Mouse (Mus musculus): ENCODE measurements around the gene 4930502E18Rik. TPM values are rescaled to one million over a fixed set of nuclear protein-coding genes. Genes with fewer than 3 reads are reported as not detected.
"Not testable (repeated sequence)": the region's sequence is repeated elsewhere in the genome, so short reads cannot be mapped to it uniquely, and the experiment has no call there.

Gene 4930502E18Rik
- polyA plus RNA-seq (2014; fragmentation: Nextera tagmentation; extraction: Ambion mirVana), result 0.31 and 0.72 TPM in 2 replicates

GRCm38 (mm10) chrX:53724596-53724995 lies at the start of gene 4930502E18Rik:
TSS of gene 4930502E18Rik (plus strand) at chrX:53724826.
- Histone ChIP-seq H3K27me3 (ENCODE audit: control insufficient read depth, insufficient read depth, low read length) (no peaks in the 10 kb centered on the region), H3K36me3 (ENCODE audit: control insufficient read depth, insufficient read depth, low read length) (no peaks in the 10 kb centered on the region), H3K9me3 (replicated peaks; ENCODE audit: control insufficient read depth, low read length) (no peaks in the 10 kb centered on the region), H3K9ac (ENCODE audit: low read depth, low read length) (no peak within 1 kb of the TSS), H3K27ac (ENCODE audit: low read depth, low read length) (no peak within 1 kb of the TSS), H3K4me2 (no peak within 1 kb of the TSS), H3K4me1 (ENCODE audit: control insufficient read depth, insufficient read depth, low read length) (no peaks in the 10 kb centered on the region), H3K4me3 (ENCODE audit: low read depth, low read length) (no peak within 1 kb of the TSS)
- no peak for ATAC-seq (replicated peaks; ENCODE audit: insufficient number of reproducible peaks, low FRiP score, low TSS enrichment)
- 73% methylated on average over 11 of the region's 11 CpGs for WGBS (ENCODE audit: insufficient replicate concordance)

GRCm38 (mm10) chrX:53676943-53677342 lies 47.7 kb upstream of the 4930502E18Rik start:
- 27% methylated on average over 2 of the region's 2 CpGs for WGBS (ENCODE audit: insufficient replicate concordance)

DNA sequence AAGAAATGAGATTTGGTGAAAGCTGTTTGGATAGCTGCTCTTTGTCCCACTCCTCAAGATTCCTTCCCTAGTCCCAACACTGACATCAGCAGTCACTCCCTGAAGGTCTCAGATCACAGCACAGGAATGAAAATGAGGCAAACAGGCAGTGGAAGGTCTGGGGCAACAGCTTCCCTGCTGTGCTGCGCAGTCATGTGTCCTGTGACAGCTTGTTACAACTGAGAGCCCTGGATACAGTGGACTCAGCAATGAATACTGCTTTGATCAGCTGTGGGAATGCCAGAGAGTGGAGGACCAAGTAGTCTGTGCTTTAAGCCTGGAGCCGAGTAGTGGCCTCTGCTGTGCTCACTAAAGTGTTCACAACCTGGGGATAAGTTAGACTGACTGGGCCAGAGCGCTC lies 42.0 kb upstream of the 4930502E18Rik start:
- H3K36me3 ChIP-seq (ENCODE audit: control insufficient read depth, insufficient read depth, low read length); H3K4me1 ChIP-seq (ENCODE audit: control insufficient read depth, insufficient read depth, low read length); H3K9me3 ChIP-seq (replicated peaks; ENCODE audit: control insufficient read depth, low read length); H3K27me3 ChIP-seq (ENCODE audit: control insufficient read depth, insufficient read depth, low read length); ATAC-seq (replicated peaks; ENCODE audit: insufficient number of reproducible peaks, low FRiP score, low TSS enrichment); H3K27ac ChIP-seq (ENCODE audit: low read depth, low read length); H3K4me2 ChIP-seq; H3K4me3 ChIP-seq (ENCODE audit: low read depth, low read length); H3K9ac ChIP-seq (ENCODE audit: low read depth, low read length): not testable (repeated sequence)
- 71% methylated on average over 2 of the region's 3 CpGs for WGBS (ENCODE audit: insufficient replicate concordance)

More at GRCm38 (mm10) chrX:53676943-53677342, 47.7 kb upstream of the 4930502E18Rik start:
- H3K4me3 ChIP-seq (ENCODE audit: low read depth, low read length); H3K27me3 ChIP-seq (ENCODE audit: control insufficient read depth, insufficient read depth, low read length); H3K4me1 ChIP-seq (ENCODE audit: control insufficient read depth, insufficient read depth, low read length); ATAC-seq (replicated peaks; ENCODE audit: insufficient number of reproducible peaks, low FRiP score, low TSS enrichment); H3K27ac ChIP-seq (ENCODE audit: low read depth, low read length); H3K9me3 ChIP-seq (replicated peaks; ENCODE audit: control insufficient read depth, low read length); H3K36me3 ChIP-seq (ENCODE audit: control insufficient read depth, insufficient read depth, low read length); H3K4me2 ChIP-seq; H3K9ac ChIP-seq (ENCODE audit: low read depth, low read length): not testable (repeated sequence)

- not testable (repeated sequence) for H3K27ac ChIP-seq (ENCODE audit: low read depth, low read length); H3K36me3 ChIP-seq (ENCODE audit: control insufficient read depth, insufficient read depth, low read length); H3K4me3 ChIP-seq (ENCODE audit: low read depth, low read length); H3K9ac ChIP-seq (ENCODE audit: low read depth, low read length); ATAC-seq (replicated peaks; ENCODE audit: insufficient number of reproducible peaks, low FRiP score, low TSS enrichment); H3K4me1 ChIP-seq (ENCODE audit: control insufficient read depth, insufficient read depth, low read length); H3K27me3 ChIP-seq (ENCODE audit: control insufficient read depth, insufficient read depth, low read length); H3K9me3 ChIP-seq (replicated peaks; ENCODE audit: control insufficient read depth, low read length); H3K4me2 ChIP-seq
- WGBS (ENCODE audit: insufficient replicate concordance), result 74% methylated on average over 2 of the region's 4 CpGs
Measured at GRCm38 (mm10) chrX:53684676-53685075, 40.0 kb upstream of the 4930502E18Rik start.

DNA sequence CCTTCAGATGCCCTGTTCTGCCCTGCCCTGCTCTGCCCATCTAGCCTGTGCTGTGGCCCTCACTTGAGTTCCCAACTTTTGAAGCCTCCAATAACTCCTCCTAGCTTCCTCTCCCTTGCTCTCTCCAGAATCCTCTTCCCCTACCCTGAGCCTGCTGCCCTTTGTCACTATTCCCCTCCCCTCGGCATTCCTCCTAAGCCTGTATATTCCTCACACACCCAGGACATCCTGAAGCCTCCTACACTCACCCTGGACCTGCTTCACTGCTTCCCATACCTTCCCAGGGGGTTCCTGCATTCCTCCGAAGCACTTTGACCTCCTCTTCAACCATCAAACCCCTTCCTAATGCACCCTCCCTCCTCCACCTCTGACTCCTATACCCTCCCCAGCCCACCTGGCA lies 32.6 kb upstream of the 4930502E18Rik start:
- Histone ChIP-seq H3K4me2 (no peak overlapping the region), H3K9me3 (replicated peaks; ENCODE audit: control insufficient read depth, low read length) (no peaks in the 10 kb centered on the region), H3K4me3 (ENCODE audit: low read depth, low read length) (no peak overlapping the region), H3K27ac (ENCODE audit: low read depth, low read length) (no peak overlapping the region), H3K4me1 (ENCODE audit: control insufficient read depth, insufficient read depth, low read length) (no peaks in the 10 kb centered on the region), H3K36me3 (ENCODE audit: control insufficient read depth, insufficient read depth, low read length) (no peaks in the 10 kb centered on the region), H3K9ac (ENCODE audit: low read depth, low read length) (no peak overlapping the region), H3K27me3 (ENCODE audit: control insufficient read depth, insufficient read depth, low read length) (no peaks in the 10 kb centered on the region; the same call in 1 of the 2 replicates)
- WGBS (ENCODE audit: insufficient replicate concordance), result 57% methylated on average over 2 of the region's 2 CpGs
- no peak for ATAC-seq (replicated peaks; ENCODE audit: insufficient number of reproducible peaks, low FRiP score, low TSS enrichment)

DNA sequence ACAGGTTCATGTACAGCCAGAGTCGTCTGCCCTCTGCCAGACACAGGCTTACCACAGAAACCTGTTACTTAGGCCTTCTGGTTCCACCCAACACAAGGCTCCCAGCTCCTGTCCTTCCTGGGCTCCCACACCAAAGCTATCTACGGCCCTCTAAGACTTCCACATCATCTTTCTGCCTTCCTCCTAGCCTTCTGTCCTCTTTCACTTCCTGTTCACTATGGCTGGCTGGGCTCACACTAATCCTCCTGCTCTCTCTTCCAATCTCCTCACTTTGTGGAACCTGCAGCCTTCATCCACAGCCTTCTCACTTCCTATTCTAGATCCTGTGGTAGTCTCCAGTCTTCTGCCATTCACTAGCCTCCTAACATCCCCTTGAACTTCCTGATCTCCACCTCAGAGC lies 31.5 kb upstream of the 4930502E18Rik start:
- H3K36me3 ChIP-seq (ENCODE audit: control insufficient read depth, insufficient read depth, low read length), result no peaks in the 10 kb centered on the region
- H3K4me3 ChIP-seq (ENCODE audit: low read depth, low read length), result no peak overlapping the region
- H3K4me1 ChIP-seq (ENCODE audit: control insufficient read depth, insufficient read depth, low read length), result no peaks in the 10 kb centered on the region
- H3K27me3 ChIP-seq (ENCODE audit: control insufficient read depth, insufficient read depth, low read length), result no peaks in the 10 kb centered on the region; the same call in 1 of the 2 replicates
- no peak overlapping the region for H3K9ac ChIP-seq (ENCODE audit: low read depth, low read length)
- no peak overlapping the region for H3K27ac ChIP-seq (ENCODE audit: low read depth, low read length)
- H3K4me2 ChIP-seq, result no peak overlapping the region
- ATAC-seq (replicated peaks; ENCODE audit: insufficient number of reproducible peaks, low FRiP score, low TSS enrichment), result no peak
- no peaks in the 10 kb centered on the region for H3K9me3 ChIP-seq (replicated peaks; ENCODE audit: control insufficient read depth, low read length)
- WGBS (ENCODE audit: insufficient replicate concordance), result 65% methylated on average over 2 of the region's 2 CpGs

DNA sequence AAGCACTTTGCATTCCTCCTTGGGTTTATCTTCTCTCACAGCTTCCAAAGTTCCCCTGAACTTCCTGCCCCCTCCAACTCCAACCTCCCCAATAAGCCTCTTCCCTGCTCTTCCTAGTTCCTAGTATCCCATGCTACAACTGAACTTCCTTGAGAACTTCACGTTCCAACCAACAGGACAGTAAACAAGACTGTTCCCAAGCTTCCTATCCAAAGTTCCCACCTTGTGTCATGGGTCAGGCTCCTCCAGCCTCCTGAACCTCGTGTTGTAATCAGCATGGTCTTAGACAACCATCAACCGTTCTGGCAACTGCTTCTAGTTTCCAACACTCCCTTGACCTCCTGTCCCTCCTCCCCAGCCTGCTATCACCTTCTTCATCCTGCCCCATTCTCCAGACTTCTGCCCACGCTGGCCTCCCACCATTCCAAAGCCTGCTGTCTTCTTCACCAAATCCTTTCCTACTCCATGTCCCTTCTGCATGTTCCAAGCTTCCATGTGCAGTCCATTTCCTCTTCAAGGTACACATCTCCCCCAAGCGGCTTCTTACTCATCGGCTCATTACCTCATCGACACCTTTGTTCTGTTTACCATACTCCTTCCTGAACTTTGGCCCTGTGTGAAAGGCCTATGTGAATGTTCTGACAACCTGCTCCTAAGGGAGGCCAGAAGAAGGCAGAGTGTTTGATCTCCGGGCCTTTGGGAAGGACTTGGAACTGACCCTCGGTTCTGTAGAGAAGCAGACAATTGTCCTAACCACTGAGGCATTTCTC lies 30.4 kb upstream of the 4930502E18Rik start:
- Histone ChIP-seq H3K27ac (ENCODE audit: low read depth, low read length) (no peak overlapping the region), H3K27me3 (ENCODE audit: control insufficient read depth, insufficient read depth, low read length) (no peaks in the 10 kb centered on the region; the same call in 1 of the 2 replicates), H3K4me1 (ENCODE audit: control insufficient read depth, insufficient read depth, low read length) (no peaks in the 10 kb centered on the region), H3K36me3 (ENCODE audit: control insufficient read depth, insufficient read depth, low read length) (no peaks in the 10 kb centered on the region), H3K9ac (ENCODE audit: low read depth, low read length) (no peak overlapping the region), H3K9me3 (replicated peaks; ENCODE audit: control insufficient read depth, low read length) (no peaks in the 10 kb centered on the region), H3K4me2 (no peak overlapping the region), H3K4me3 (ENCODE audit: low read depth, low read length) (no peak overlapping the region)
- ATAC-seq (replicated peaks; ENCODE audit: insufficient number of reproducible peaks, low FRiP score, low TSS enrichment), result no peak
- WGBS (ENCODE audit: insufficient replicate concordance), result 74% methylated on average over 9 of the region's 9 CpGs

DNA sequence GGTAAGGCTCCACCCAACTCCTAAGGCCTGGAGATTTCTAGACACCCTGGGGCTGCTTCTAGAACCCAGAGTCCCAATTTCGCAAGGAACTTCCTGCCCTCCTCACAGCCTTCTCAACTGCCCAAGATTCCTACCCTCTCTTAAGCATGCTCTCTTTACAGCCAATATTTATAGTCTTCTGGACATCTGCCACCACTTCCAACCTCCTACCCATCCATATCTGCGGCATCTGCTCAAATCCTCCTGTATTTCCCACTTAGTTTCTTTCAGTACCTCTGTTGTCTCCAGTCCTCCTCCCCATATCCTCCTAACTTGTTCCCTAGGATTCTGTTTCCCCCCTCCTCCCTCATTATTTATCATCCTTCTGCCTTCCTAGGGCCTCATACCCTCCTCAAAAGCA lies 25.4 kb upstream of the 4930502E18Rik start:
- Histone ChIP-seq H3K27me3 (ENCODE audit: control insufficient read depth, insufficient read depth, low read length) (no peaks in the 10 kb centered on the region), H3K4me1 (ENCODE audit: control insufficient read depth, insufficient read depth, low read length) (no peaks in the 10 kb centered on the region), H3K4me2 (no peak overlapping the region), H3K4me3 (ENCODE audit: low read depth, low read length) (no peak overlapping the region), H3K36me3 (ENCODE audit: control insufficient read depth, insufficient read depth, low read length) (no peaks in the 10 kb centered on the region), H3K9ac (ENCODE audit: low read depth, low read length) (no peak overlapping the region), H3K9me3 (replicated peaks; ENCODE audit: control insufficient read depth, low read length) (no peaks in the 10 kb centered on the region), H3K27ac (ENCODE audit: low read depth, low read length) (no peak overlapping the region)
- WGBS (ENCODE audit: insufficient replicate concordance), result 85% methylated on average over 2 of the region's 2 CpGs
- ATAC-seq (replicated peaks; ENCODE audit: insufficient number of reproducible peaks, low FRiP score, low TSS enrichment), result no peak

DNA sequence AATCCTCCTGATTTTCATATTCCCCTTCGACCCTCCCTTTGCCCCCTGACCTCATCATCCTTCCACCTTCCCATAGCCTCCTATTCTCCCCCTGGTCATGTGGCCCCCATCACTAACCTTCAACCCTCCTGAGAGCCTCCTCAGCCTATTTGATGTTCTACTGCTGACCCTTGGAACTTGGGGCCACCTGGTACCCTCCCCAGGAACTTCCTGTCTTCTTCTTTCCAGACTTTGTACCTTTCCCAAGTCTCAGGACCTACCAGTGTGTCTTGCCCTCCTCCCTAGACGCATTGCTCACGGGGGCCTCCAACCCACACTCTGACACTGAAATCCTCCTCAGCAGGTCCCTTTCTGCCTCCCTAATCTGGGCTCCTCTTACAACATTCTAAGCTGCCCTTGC lies 22.0 kb upstream of the 4930502E18Rik start:
- no peak overlapping the region for H3K27ac ChIP-seq (ENCODE audit: low read depth, low read length)
- no peaks in the 10 kb centered on the region for H3K36me3 ChIP-seq (ENCODE audit: control insufficient read depth, insufficient read depth, low read length)
- no peak overlapping the region for H3K4me3 ChIP-seq (ENCODE audit: low read depth, low read length)
- H3K4me1 ChIP-seq (ENCODE audit: control insufficient read depth, insufficient read depth, low read length), result no peaks in the 10 kb centered on the region
- 71% methylated on average over 3 of the region's 3 CpGs for WGBS (ENCODE audit: insufficient replicate concordance)
- H3K9ac ChIP-seq (ENCODE audit: low read depth, low read length), result no peak overlapping the region
- H3K9me3 ChIP-seq (replicated peaks; ENCODE audit: control insufficient read depth, low read length), result no peaks in the 10 kb centered on the region
- no peak for ATAC-seq (replicated peaks; ENCODE audit: insufficient number of reproducible peaks, low FRiP score, low TSS enrichment)
- H3K4me2 ChIP-seq, result no peak overlapping the region
- H3K27me3 ChIP-seq (ENCODE audit: control insufficient read depth, insufficient read depth, low read length), result no peaks in the 10 kb centered on the region

Measured in heart, embryonic 11.5 days (tissue).